Mouse (Mus musculus) 416B (cell line): ENCODE measurements around the gene 9130019O22Rik.
A peak's percentile ranks its signal among the peaks of the same experiment; 100 is the strongest.
"Not testable (repeated sequence)": the region's sequence is repeated elsewhere in the genome, so short reads cannot be mapped to it uniquely, and the experiment has no call there.

Source experiments
- DNase-seq: peaks from one replicate; pipeline ENCODE4 v3.0.0; 2011; ENCODE audit warnings: low read depth

9130019O22Rik gene

GRCm38 (mm10) chr7:127386641-127387392 is at the start of gene 9130019O22Rik:
Gene 9130019O22Rik, minus strand, starts transcription at chr7:127387166.
- peak; percentile 96 for DNase-seq

DNA sequence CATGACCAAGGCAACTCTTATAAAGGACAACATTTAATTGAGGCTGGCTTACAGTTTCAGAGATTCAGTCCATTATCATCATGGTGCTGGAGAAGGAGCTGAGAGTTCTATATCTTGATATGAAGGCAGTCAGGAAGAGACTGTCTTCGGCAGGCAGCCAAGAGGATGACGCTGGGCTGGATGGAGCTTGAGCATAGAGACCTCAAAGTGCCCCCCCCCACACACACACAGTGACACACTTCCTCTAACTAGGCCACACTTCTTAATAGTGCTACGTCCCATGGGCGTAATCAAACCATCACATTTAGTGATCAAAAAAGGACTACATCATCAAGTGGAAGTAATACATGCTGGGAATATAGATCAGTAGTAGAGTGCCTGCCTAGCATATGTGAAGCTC is 48.2 kb upstream of the 9130019O22Rik start:
- peak; percentile 68 for DNase-seq

DNA sequence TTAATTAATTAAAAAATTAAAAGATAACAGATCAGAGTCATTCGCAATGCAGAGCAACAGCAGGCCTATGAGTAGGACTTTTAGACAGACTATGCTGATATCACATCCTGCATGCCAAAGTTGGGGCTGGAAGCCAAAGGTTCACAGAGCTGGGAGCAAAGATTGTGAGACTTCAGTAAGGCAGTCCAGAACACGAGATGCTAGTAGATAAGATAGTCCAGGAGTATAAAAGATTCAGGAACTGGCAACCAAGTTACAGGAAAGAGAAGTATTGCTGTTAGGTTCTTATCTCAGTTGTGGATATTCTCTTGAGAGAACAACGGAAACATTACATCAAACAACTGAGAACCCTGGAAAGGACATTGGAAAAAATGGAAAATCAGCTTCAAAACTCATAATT is 39.4 kb upstream of the 9130019O22Rik start:
- peak; percentile 73 for DNase-seq

- DNase-seq = no peak
These were observed 38.9 kb upstream of the 9130019O22Rik start for GRCm38 (mm10) chr7:127425911-127426310.

GRCm38 (mm10) chr7:127425291-127425690 is 38.3 kb upstream of the 9130019O22Rik start:
- no peak for DNase-seq

- no peak for DNase-seq
These were observed 35.3 kb upstream of the 9130019O22Rik start for GRCm38 (mm10) chr7:127422247-127422646.

DNA sequence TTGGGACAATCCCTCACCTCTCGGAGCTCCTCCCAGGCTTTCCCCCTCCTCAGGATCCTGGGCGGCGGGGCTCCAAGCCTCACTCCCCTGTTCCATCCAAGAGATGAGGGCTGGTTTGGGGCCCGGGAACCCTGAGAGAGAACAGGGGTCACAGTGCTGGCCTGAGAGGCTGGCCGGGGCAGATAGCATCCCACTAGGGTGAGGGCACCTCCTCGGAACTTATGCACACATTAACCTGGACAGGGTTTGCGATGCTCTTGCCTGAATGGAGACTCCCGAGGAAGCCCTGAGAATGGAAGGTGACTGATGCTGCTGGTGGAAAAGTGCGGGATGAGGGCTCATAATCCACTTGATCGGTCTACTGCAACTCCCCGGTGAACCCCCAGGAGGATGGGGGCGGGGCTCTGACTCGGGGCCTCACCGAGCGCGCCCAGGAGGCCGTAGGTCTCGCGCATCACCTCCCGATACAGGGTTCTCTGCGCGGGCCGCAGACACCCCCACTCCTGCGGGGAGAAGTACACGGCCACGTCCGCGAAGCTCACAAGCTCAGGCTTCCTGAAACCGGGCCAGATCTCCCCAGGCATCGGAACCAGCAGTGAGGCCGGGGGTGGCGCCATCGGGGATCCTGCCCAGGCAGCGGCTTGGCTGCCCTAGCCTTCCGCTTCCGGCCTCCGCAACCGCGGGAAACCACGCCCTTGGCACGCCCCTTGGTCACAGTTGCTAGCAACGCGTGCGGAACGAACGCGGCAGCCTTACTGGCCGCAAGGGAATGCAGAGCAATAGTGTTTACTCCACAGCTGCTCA is 34.6 kb upstream of the 9130019O22Rik start, which contains the start of gene Zfp688:
Gene Zfp688, minus strand, starts transcription at position 681 of the 804 bp plus-strand sequence.
- DNase-seq = peak; percentile 92

DNA sequence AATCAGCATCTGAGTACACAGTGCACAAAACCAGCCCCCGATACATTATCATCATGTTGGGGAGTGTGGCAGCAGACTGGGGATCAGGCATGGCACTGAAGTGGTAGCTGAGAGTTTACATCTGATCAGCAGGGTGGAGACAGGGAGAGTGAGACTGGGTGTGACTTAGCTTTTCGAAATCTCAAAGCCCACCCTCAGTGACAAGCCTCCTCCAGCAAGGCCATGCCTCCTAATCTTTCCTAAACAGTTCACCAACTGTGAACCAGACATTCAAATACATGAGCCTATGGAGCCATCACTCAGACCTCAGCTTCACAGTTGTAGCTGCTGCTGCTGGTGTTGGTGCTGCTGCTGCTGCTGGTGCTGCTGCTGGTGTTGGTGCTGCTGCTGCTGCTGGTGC is 24.5 kb upstream of the 9130019O22Rik start:
- DNase-seq = no peak

DNA sequence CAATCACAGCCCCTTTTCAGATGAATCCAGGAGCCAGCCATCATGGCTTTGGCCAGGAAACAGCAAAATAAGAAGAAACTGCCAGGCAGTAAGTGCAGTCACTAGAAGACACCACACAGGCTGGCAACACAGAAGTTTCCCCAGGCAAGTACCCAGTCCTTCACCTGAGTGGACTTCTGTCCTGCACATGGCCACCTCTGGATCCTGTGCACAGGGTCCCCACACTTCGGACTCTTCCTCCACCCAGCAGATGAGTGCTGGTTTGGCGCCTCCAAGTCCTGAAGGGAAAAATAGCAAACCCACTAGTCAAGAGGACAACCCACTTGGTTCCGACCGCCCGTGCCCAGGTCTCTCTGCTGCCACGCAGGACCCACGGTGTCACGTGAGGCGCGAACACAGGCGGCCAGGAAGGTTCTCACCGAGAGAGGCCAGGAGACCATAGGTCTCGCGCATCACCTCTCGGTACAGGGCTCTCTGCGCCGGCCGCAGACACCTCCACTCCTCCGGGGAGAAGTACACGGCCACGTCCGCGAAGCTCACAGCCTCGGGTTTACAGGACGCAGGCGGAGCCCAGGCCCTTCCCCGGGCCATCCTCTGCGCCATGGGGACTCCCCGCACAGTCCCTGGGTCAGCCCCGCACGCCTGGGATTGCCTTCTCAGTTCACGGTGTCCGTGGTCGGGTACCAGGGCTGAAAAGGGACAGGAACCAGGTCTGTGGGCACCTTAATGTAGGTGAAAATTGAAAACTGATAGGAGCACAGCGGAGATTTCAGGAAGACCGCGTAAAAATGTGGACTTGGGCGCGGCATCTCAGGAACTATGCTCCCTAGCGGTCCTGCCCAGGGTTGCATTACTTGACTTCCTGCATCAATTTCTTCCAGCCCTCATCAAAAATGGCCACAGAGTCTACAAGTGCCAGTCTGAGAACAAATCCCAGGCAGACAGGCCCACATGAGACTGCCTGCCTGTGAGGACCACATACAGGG is 19.3 kb upstream of the 9130019O22Rik start, which contains the start of gene Zfp764:
Gene Zfp764, minus strand, starts transcription at position 821 of the 986 bp plus-strand sequence.
- DNase-seq = peak; percentile 92

- not testable (repeated sequence) for DNase-seq
These were observed 17.1 kb upstream of the 9130019O22Rik start for GRCm38 (mm10) chr7:127404101-127404500.

DNA sequence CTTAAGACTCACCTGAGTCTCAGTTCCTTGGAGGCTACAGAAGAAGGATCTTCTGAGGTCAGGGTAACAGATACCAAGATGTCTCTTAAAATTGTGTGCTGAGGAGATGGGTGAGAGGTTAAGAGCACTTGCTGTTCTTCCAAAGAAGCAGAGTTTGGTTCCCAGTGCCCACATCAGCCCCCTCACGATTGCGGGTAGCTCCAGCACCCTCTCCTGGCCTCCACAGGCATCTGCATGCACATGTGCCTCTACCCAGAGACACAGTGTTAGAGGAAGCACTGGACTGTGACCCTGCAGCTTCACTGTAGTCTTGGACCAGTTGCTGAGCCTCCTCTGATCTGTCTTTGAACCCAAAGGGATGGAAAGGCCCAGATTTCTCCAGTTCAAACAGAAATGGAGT is 16.0 kb upstream of the 9130019O22Rik start:
- DNase-seq = peak; percentile 46

DNA sequence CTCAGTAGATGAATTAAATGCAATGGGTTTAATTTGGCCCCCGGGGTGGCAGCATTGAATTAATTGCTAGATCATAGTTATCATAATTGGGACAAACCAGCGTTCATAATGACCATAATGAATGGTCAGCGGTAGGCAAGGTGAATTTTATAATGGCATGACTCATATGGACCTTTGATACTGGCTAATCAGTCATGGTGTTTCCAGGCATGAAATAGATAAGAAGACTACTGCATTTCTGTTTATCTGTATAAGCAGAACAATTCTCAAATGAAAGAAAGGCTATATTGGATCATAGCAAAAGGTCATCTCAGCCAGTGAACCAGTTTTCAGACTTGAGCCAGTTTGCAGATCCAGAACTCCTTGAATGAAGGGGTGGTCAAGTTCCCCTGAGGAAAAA is 13.4 kb upstream of the 9130019O22Rik start:
- DNase-seq = no peak

DNA sequence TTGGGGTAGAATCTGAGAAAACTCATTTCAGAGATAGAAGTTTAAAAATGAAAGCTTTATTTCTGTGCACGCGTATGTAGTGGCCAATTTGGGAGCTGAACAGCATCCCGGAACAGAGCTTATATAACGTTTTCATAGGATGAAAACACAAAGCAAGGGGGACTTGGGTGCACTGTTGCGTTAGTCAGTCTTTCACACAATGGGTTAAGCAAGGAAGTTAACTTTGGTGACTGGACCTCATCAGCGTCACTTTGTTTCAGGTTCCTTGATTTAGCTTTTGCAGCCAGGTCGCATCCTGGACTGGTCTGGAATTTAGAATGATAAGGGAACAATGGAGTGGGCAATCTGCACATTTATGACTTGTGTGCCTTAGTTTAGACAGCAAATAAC is 7.0 kb upstream of the 9130019O22Rik start:
- no peak for DNase-seq

GRCm38 (mm10) chr7:127393157-127393943 is 6.4 kb upstream of the 9130019O22Rik start, which contains the start of gene E430018J23Rik:
Gene E430018J23Rik, minus strand, starts transcription at chr7:127393629.
- peak; percentile 100 for DNase-seq

GRCm38 (mm10) chr7:127392251-127392824 is 5.4 kb upstream of the 9130019O22Rik start:
- no peak for DNase-seq

- DNase-seq = no peak
These were observed 4.6 kb upstream of the 9130019O22Rik start for GRCm38 (mm10) chr7:127391538-127391937.

DNA sequence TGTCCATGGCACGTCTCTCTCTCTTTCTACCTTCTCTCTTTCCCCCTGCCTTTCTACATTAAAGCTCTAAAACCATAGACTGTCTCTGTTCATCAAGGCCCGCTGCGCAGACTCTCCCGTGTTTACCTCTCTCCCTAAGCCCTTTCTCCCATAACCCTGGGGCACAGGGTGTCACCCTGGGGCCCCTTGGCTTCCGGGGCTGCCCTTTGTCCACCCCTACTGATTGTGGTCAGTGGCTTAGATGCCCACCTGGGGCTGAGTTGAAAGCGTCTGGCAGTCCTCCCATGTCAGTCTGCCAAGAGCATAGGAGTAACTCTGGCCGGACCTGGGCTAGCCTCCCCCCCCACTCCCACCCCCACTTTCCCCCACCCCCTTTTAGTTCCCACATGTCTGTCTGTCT is 3.3 kb upstream of the 9130019O22Rik start:
- no peak for DNase-seq

- DNase-seq = not testable (repeated sequence)
These were observed 1.2 kb upstream of the 9130019O22Rik start for GRCm38 (mm10) chr7:127388201-127388600.

DNA sequence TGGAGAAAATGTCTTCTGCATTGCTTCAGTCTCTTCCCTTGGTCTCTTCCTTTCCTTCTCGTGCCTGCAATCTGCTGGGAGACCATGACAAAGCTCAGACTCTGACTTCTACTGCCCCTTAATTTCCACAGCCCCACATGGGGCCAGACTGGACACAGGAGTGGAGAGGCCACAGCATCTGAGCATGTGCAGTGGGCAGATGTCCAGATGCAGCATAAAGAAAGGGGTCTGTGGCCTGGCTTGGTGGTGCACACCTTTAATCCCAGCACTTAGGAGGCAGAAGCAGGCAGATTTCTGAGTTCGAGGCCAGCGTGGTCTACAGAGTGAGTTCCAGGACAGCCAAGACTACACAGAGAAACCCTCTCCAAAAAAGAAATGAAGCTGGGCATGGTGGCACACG is 1.4 kb downstream of the 9130019O22Rik start:
- not testable (repeated sequence) for DNase-seq

DNA sequence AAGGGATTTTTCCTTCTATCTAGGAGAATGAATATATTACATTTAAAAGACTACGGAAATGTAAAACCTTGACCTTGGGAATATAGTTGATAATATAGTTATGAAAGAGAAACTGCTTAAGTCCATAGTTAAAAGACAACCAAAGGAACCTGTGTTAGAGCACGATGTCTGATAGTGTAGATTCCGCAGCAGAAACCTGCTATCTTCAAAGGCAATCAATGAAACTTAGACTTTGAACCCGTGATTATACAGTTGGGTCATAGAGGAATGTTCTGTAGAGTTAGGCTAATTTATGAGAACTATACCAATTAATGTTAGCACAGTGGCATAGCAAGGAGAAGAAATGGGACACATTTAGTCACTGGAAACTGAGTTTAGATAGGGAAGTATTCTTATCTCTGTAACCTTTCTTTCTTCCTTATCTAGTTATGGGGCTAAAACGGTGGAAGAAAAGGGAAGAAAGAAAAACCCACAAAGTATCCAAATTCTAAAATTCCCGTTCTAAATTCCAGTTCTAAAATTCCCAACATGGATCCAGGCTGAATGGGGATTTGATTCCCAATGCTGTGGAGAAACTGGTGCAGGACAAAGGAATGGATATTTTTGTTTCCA is 8.6 kb downstream of the 9130019O22Rik start:
- DNase-seq = no peak
